ENCODE assay signal across 10 mouse cellular contexts in the genomic region with DNA sequence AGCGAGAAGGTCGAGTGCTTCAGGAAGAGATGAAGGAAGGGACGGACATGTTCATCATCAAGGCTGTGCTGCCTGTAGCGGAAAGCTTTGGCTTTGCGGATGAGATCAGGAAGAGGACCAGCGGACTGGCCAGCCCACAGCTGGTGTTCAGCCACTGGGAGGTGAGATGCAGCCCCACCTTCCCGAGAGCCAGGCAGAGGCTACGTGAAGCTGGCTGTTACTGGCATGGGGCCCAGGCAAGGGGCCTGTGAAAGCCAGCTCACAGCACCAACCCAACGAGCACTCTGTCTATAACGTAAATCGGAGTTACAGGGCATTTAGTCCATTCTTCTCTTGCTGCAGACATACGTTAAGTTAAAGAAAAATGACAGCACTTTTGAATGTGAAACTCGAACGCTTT.
DNase-seq lines count a peak whose midpoint lies in the region; ATAC-seq and TF ChIP-seq lines count a peak whose summit lies in the region.
"Had no signal": no experiment of that assay in that cellular context is flagged by ENCODE, and none has a peak within 500 bp of the region (broad histone marks: within the 10 kb centered on the region; RNA-seq: fewer than 3 reads in every experiment).

No protein-coding gene starts in this region.

- peak; percentile 73 for ATAC-seq in heart, postnatal 0 days (ENCODE audit: insufficient read depth, low read depth)
- no peak for ATAC-seq in midbrain, embryonic 15.5 days (replicated peaks)
- ATAC-seq in midbrain, embryonic 16.5 days = no peak
- ATAC-seq: liver, postnatal 0 days had no signal

- no peaks in the 10 kb centered on the region for H3K9me3 ChIP-seq in heart, postnatal 0 days (replicated peaks; ENCODE audit: control insufficient read depth, low read length)
- peaks cover 7% of the 10 kb centered on the region for H3K9me3 ChIP-seq in midbrain, embryonic 10.5 days (replicated peaks)
- no peaks in the 10 kb centered on the region for H3K9me3 ChIP-seq in midbrain, embryonic 15.5 days
- H3K9me3 ChIP-seq in midbrain, embryonic 16.5 days (replicated peaks; ENCODE audit: control insufficient read depth, low read length, poor library complexity, severe bottlenecking) = no peaks in the 10 kb centered on the region

- H3K4me3 ChIP-seq in heart, postnatal 0 days (ENCODE audit: low read depth, low read length) = no peak overlapping the region
- no peak overlapping the region for H3K4me3 ChIP-seq in midbrain, embryonic 10.5 days
- no peak overlapping the region for H3K4me3 ChIP-seq in midbrain, embryonic 15.5 days
- H3K4me3 ChIP-seq in midbrain, embryonic 16.5 days (ENCODE audit: low read depth, low read length) = no peak overlapping the region

- no peak for TF ChIP-seq EP300 in heart, postnatal 0 days (IDR thresholded peaks at IDR 0.05; ENCODE audit: low read depth)

- no peaks in the 10 kb centered on the region for H3K36me3 ChIP-seq in heart, postnatal 0 days (replicated peaks; ENCODE audit: control insufficient read depth, insufficient read depth, low read length)
- peaks cover 20% of the 10 kb centered on the region for H3K36me3 ChIP-seq in midbrain, embryonic 10.5 days
- 0 out of 2 replicates have a peak, but pooled peaks cover 1% of the 10 kb centered on the region for H3K36me3 ChIP-seq in midbrain, embryonic 15.5 days (replicated peaks)
- H3K36me3 ChIP-seq in midbrain, embryonic 16.5 days (ENCODE audit: control insufficient read depth, insufficient read depth, low read length) = no peaks in the 10 kb centered on the region

- H3K4me1 ChIP-seq in heart, postnatal 0 days (ENCODE audit: control insufficient read depth, insufficient read depth) = peaks cover 7% of the 10 kb centered on the region
- H3K4me1 ChIP-seq in midbrain, embryonic 10.5 days = peaks cover 21% of the 10 kb centered on the region
- peaks cover 22% of the 10 kb centered on the region for H3K4me1 ChIP-seq in midbrain, embryonic 15.5 days
- peaks cover 18% of the 10 kb centered on the region for H3K4me1 ChIP-seq in midbrain, embryonic 16.5 days (ENCODE audit: control insufficient read depth, insufficient read depth, low read length)

- no peak for TF ChIP-seq CTCF in heart, postnatal 0 days (IDR thresholded peaks at IDR 0.05; ENCODE audit: low read depth)

- H3K9ac ChIP-seq in heart, postnatal 0 days (replicated peaks; ENCODE audit: low read depth, low read length) = no peak overlapping the region
- H3K9ac ChIP-seq in midbrain, embryonic 15.5 days = no peak overlapping the region
- no peak overlapping the region for H3K9ac ChIP-seq in midbrain, embryonic 16.5 days (ENCODE audit: low read depth, low read length)
- H3K9ac ChIP-seq: liver, postnatal 0 days had no signal

- peak overlapping the region; percentile 63 for H3K27ac ChIP-seq in heart, postnatal 0 days (ENCODE audit: low read depth)
- H3K27ac ChIP-seq in midbrain, embryonic 10.5 days (replicated peaks) = peak overlapping the region; percentile 64
- no peak overlapping the region for H3K27ac ChIP-seq in midbrain, embryonic 15.5 days
- 0 out of 2 replicates have a peak overlapping the region, but pooled peaks have one; percentile 22 for H3K27ac ChIP-seq in midbrain, embryonic 16.5 days (ENCODE audit: low read length)

- WGBS in heart, postnatal 0 days = 34% methylated on average over 14 of the region's 14 CpGs
- 75% methylated on average over 14 of the region's 14 CpGs for WGBS in midbrain, embryonic 10.5 days
- WGBS in midbrain, embryonic 15.5 days = 46% methylated on average over 14 of the region's 14 CpGs
- WGBS in midbrain, embryonic 16.5 days = 39% methylated on average over 14 of the region's 14 CpGs

- H3K27me3 ChIP-seq in heart, postnatal 0 days (ENCODE audit: control insufficient read depth, insufficient read depth, low read length) = no peaks in the 10 kb centered on the region
- H3K27me3 ChIP-seq in midbrain, embryonic 10.5 days (ENCODE audit: low read depth, poor library complexity, severe bottlenecking) = no peaks in the 10 kb centered on the region
- H3K27me3 ChIP-seq in midbrain, embryonic 15.5 days (replicated peaks) = no peaks in the 10 kb centered on the region
- H3K27me3 ChIP-seq in midbrain, embryonic 16.5 days (ENCODE audit: control insufficient read depth, insufficient read depth, low read depth, low read length) = no peaks in the 10 kb centered on the region

- peak overlapping the region; percentile 30; the same call in 1 of the 2 replicates for H3K4me2 ChIP-seq in heart, postnatal 0 days (ENCODE audit: low read depth, low read length)
- no peak overlapping the region for H3K4me2 ChIP-seq in midbrain, embryonic 15.5 days
- no peak overlapping the region for H3K4me2 ChIP-seq in midbrain, embryonic 16.5 days (ENCODE audit: low read length)

- DNase-seq in adrenal gland, postnatal 10 days = peak; percentile 36
- no peak for DNase-seq in adrenal gland, postnatal 4 days (ENCODE audit: low spot score in 2 of 2)
- DNase-seq in heart, postnatal 0 days (ENCODE audit: low spot score) = peak; percentile 47
- no peak for DNase-seq in heart, adult 18-20 months
- DNase-seq in midbrain, embryonic 10.5 days (ENCODE audit: low spot score) = no peak
- DNase-seq in gastrocnemius, adult 8-10 months (ENCODE audit: low spot score in 2 of 2) = no peak
- DNase-seq: layer of hippocampus, postnatal 36 days; liver, postnatal 0 days had no signal

Comparison
In these comparisons a context has a peak if more than half of its experiments do, and no peak if none do; other contexts are left out.
1. DNase-seq: peak in adrenal gland, postnatal 10 days (single experiment) and heart, postnatal 0 days (single experiment); none in adrenal gland, postnatal 4 days (0 of 2), heart, adult 18-20 months (0 of 2), midbrain, embryonic 10.5 days (single experiment) and gastrocnemius, adult 8-10 months (0 of 2).